Mouse (Mus musculus) ovary, postnatal 36 days (tissue): Measurements from ENCODE around the gene Gse1.

ENCODE experiments used
- DNase-seq: peaks from one replicate; pipeline ENCODE4 v3.0.0; 2022; ENCODE audit warnings: low spot score, mixed read lengths

Gse1 gene

DNA sequence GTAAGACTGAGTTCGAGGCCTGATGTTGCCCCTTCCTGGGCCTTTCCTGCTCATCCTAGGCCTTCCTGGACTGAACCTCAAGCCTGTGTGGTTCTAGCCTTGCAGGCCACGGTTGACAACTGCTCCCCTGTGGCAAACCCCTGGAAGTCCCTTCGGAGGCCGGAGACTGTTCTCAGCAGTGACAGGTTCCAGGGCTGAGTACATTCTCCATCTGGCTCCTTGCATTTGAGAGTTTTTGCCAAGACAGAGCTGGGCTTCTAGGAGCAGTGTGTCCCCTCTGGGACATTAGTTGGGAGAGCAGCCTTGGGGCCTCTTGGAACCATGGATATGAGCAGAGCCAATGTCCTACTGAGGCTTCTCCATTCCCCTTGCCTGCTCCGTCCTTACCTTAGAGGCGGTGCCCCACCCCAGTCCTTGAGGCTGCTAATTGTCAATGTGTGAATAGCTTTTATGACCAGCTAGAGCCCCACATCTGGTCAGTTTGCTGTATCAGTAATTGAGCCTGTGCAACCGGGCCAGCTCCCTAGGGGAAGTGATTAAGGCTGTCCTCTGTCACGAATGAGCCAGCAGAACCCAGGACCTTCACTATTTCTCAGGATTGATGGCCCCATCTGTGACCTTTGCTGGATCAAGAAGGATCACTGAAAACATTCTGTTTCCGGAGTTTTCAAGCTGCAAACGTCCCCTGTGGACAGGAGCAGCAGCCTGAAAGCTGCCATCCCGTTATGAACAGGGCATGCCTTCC is 289.6 kb downstream of the Gse1 start:
- DNase-seq = no peak

DNA sequence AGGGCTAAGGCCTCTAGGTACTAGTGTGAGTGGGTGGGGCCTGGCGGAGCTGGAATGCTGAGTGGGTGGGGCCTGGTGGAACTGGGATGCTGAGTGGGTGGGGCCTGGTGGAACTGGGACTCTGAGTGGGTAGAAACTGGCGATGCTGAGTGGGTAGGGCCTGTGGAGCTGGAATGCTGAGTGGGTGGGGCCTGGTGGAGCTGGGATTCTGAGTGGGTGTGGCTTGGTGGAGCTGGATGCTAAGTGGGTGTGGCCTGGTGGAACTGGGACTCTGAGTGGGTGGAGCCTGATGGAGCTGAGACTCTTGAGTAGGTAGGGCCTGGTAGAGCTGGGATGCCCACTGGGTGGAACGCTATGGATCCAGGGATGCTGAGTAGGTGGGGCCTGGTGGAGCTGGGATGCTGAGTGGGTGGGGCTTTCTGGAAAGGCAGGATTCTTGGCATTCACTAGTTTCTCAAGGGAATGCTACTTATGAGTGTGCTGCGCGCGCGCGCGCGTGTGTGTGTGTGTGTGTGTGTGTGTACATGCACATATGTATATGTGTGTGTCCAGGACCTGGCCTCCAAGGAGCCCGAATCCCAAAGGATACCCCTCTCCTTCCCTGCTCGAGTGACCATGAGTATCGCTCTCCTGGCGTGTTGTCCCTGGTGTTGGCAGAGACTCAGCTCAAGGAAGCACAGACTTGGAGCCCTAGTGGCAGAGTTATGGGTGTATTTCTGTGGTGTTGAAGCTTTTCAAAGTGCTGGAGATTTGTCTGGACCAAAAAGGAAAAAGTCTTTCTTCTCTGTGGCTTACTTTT is 290.7 kb downstream of the Gse1 start:
- no peak for DNase-seq

GRCm38 (mm10) chr8:120520287-120520686 is 292.0 kb downstream of the Gse1 start:
- DNase-seq = no peak

DNA sequence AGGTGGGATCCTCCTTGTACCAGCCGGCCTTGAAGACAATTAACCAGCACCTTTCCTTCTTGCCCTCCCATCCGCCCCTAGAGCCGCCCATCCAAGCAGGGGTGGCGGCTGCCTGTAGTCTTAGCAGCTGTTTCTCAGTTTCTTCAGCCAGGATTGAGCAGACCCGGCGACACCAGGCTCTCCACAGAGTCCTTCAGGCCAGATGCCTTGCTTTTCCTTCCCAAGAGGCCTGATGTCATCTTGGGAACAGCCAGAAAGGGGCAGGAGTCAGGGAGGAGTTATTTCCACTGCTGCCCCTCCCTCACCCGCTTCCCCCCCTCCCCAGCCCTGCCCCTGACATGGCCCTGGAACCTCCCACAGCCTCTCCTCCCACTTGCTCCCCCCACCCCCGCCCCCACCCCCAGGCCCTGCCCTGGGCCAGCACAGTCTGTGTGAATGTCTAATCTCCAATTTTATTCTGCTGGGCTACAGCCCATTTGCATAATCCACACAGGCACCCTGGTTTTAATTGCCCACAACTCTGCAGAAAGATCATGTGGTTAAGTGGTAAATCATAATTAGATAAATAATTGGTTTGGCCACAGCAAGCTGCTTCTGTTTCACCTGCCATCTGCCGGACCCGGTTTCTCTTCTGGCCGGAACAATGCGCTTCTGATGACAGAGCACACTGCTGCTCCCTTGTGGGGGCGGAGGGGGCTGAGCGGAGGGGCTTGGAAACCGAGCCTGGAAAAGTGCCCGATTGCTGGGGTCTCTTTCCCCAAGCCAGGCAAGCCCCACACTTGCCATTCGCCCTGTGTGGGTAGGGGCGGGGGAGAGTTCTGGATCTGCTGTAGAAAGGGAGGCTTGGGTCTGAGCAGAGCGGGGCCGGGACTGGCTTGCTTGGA is 292.7 kb downstream of the Gse1 start:
- DNase-seq = no peak

- no peak for DNase-seq
Measured at GRCm38 (mm10) chr8:120521591-120521965, 293.3 kb downstream of the Gse1 start.

- DNase-seq = no peak
Measured at GRCm38 (mm10) chr8:120523641-120524040, 295.4 kb downstream of the Gse1 start.

GRCm38 (mm10) chr8:120525135-120525534 is 296.9 kb downstream of the Gse1 start:
- DNase-seq = no peak

DNA sequence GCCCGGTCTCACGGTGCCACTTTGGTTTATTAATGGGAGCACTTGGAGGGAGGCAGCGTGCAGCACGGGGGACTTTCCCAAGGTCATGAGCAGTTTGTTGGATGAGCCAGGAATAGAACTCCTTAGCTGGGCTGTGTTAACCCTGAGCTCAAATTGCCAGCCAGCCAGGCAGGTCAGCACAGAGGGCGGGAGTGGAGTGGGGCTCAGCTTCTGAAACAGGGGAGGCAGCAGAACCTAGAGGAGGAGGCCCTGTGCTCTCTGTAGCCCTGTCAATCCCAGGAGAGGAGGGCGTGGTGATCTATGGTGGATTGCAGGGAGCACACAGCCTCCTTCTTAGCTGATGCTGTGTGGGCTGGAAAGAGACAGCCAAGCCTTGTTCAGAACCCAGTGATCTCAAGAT is 297.6 kb downstream of the Gse1 start:
- no peak for DNase-seq

DNA sequence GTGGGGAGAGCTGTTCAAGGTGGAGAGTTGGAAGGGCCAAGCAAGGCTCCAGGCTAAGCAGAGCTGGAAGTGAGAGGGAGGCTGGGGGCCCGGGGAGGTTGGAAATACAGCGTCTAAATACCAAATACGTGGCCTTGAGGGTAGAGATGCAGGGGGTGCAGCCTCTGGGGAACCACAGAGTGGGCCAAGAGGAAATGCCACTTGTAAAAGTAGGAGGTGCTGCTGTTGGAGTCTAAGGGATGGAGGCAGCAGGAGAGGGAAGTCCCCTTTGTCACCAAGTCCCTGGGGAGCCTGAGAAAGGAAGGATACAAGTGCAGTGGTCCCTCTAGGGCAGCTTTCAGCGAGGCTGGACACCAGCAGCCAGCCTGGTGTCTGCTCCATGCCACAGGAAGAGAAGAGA is 298.3 kb downstream of the Gse1 start:
- no peak for DNase-seq

GRCm38 (mm10) chr8:120528332-120528731 is 300.1 kb downstream of the Gse1 start:
- no peak for DNase-seq

- DNase-seq = no peak
Measured at GRCm38 (mm10) chr8:120529226-120529625, 301.0 kb downstream of the Gse1 start.

GRCm38 (mm10) chr8:120530954-120531656 is 302.8 kb downstream of the Gse1 start:
- DNase-seq = no peak

GRCm38 (mm10) chr8:120531775-120532516 is 303.7 kb downstream of the Gse1 start:
- DNase-seq = no peak

GRCm38 (mm10) chr8:120532517-120533215 is 304.4 kb downstream of the Gse1 start:
- DNase-seq = no peak

DNA sequence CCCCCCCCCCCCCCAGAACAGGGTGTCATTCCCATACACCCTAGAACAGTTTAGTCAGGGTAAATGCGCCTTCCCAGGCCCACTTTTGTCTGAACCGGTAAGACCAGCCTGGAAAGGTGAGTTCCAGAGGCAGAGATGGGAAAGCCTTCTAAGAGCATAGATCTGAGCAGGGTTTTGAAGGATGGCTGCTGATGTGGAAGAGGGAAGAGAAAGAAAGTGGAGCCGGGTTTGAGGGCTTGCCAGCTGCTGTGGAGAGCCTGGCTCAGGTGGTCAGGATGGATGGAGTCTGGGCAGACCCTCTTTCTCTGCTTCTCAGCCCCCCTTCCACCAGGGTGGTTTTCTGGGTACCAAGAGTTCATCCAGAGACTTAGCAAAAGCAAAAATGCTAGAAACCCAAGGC is 305.1 kb downstream of the Gse1 start:
- DNase-seq = no peak

DNA sequence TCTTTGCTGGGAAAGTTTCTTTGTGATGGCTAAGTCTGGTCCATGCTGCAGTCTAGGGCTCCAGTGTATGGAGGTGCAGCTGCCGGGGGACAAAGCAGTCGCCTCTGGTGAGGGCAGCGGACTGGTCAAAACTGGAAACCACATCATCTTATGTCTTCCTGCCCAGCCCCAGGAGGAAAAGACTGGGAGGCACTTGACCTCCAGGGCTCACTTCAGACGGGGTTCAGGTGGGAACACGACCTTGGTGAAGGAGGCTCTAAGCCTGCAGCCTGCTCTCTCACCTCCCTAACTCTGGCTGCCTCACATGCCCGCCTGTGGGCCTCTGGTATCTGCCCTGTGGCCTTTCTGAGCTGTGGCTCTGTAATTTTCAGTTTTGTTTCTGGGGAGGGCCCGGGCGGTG is 305.8 kb downstream of the Gse1 start:
- no peak for DNase-seq

DNA sequence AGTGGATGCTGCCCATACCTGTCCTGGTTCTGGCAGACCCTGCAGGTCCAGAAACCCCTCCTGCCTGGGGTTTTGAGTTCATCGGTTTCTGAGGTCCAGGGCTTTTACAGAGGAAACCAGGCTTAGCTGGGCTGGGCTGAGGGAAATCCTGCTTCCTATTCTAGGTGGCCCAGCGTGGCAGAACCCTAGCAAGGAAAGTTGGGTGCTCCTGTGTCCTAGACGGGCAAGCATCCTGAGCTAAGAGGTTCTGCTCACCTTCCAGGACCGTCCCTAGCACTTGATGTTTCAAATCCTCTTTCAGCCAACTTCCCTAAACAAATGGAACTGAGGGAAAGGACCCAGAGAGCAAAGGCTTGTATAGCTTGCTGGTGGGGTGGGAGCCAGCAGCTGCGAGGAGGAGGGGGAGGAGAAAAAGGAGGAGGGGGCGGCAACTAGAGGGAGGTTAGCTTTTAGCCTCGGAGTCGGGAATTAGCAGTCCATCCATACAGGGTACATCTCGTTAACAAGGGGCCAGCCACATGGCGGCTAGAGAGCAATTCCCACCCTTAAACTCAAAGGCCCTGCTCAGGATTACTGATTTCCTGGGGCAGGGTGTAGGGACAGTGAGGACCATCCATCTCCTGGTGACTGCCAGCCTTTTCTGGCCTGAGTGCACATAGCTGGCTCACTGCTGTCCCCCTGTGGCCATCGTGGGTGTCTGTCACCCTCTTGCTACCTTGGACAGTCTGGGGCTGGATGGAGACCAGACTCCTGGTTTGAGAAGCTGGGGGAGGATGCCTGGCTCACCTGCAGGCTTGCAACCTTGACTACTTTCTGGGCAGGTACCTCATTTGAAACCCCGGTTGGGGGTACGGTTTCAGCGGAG is 306.5 kb downstream of the Gse1 start:
- DNase-seq = peak; percentile 79

DNA sequence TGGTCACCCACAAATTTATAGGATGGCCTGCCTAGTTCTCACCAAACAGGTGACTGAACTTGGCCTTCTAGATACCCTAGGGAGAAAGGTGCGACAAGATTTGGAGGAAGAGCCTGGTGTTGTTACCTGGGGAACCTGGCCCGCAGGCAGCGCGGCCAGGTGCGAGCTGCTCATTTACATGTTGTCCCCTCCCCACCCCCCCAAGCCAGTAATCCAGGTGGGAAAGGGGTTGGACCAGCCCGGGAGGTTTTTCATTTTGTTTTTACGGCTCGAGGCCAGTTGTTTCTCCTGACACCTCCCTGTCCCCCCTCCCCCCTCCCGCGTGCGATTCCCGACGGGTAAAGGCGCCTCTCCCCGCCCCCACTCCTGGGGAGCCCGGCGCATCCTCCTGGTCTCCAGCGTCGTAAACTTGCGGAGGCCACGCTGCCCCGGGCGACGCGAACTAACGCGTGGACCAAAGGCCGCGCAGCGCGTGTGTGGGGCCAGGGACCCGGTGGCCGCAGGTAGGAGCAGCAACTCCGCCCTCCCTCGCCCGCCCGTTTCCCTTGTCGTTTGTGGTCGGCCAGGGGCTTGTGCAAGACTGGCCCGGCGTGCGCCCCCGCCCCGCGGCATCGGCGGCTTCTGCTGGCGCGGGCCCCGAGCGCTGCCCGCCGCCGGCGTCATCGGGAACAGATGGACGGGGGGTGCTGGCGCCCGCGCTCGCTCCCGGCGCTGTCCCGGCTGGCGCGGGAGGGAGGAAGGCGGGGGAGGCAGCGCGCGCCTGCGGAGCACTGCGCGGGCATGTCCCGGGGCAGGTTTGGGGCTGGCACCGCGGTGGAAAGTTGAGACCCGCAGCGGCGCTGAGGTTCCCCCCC is 307.4 kb downstream of the Gse1 start:
- DNase-seq = peak; percentile 57
